Mouse (Mus musculus): ENCODE measurements around the gene Tmem107. TPM values are rescaled to one million over a fixed set of nuclear protein-coding genes. Genes with fewer than 3 reads are reported as not detected.

The Tmem107 gene
- polyA plus RNA-seq, 2 experiments: 12.0 to 21.9 TPM

DNA sequence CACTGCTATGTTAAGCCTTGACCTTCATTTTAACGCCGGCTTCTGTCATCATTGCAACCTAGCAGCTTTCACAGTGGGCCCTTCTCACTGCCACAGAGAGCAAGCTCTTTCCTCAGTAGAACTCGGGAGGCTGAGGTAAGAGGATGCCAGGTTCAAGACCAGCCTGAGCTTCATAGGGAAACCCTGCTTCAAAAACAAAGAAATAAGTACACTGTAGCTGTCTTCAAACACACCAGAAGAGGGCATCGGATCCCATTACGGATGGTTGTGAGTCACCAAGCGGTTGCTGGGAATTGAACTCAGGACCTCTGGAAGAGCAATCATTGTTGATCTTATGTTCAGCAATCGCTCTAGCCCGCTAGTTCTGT, 10.2 kb downstream of the Tmem107 start:
- TF ChIP-seq EP300 (IDR thresholded peaks at IDR 0.05; ENCODE audit: low read depth) (no peak), CTCF (IDR thresholded peaks at IDR 0.05; ENCODE audit: low read depth) (no peak)
- no peak for ATAC-seq (ENCODE audit: insufficient read depth)
- H3K27ac ChIP-seq: no peak overlapping the region
- no peak overlapping the region for H3K4me2 ChIP-seq (ENCODE audit: low read depth)
- no peaks in the 10 kb centered on the region for H3K36me3 ChIP-seq (replicated peaks; ENCODE audit: control insufficient read depth, insufficient read depth, low read depth)
- no peaks in the 10 kb centered on the region for H3K9me3 ChIP-seq (ENCODE audit: control insufficient read depth, low read length)
- no peak overlapping the region for H3K9ac ChIP-seq (replicated peaks)
- DNase-seq (ENCODE audit: low read depth in 3 of 3, low spot score in 3 of 3): no peak
- WGBS (ENCODE audit: insufficient replicate concordance): 71% methylated on average over 8 of the region's 8 CpGs
- no peaks in the 10 kb centered on the region; the same call in 1 of the 2 replicates for H3K27me3 ChIP-seq (ENCODE audit: control insufficient read depth, insufficient read depth, low read length)
- no peak overlapping the region for H3K4me3 ChIP-seq (ENCODE audit: insufficient read depth in 1 of 2, low read depth in 2 of 2, low read length in 2 of 2)
- no peaks in the 10 kb centered on the region for H3K4me1 ChIP-seq (replicated peaks; ENCODE audit: control insufficient read depth in 2 of 2, insufficient read depth in 2 of 2, low read length in 1 of 2)

DNA sequence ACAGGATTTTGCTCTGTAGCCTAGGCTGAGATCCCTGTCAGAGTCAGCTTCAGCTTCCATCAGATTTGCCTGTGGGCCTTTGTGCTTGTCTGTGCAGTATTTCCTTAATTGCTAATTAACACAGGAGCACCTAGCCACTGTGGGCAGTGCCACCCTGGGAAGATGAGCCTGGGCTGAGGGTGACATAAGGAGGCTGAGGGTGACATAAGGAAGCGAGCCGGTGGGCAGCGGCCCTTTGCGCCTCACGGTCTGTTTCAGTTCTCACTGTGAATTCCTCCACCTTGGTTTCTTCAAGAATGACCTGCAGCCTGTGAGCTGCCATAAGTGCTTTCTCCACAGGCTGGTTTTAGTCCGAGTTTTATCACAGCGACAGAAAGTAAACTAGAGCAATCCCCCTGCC, 11.0 kb downstream of the Tmem107 start:
- Histone ChIP-seq H3K36me3 (replicated peaks; ENCODE audit: control insufficient read depth, insufficient read depth, low read depth) (no peaks in the 10 kb centered on the region), H3K4me1 (replicated peaks; ENCODE audit: control insufficient read depth in 2 of 2, insufficient read depth in 2 of 2, low read length in 1 of 2) (no peaks in the 10 kb centered on the region), H3K9me3 (ENCODE audit: control insufficient read depth, low read length) (no peaks in the 10 kb centered on the region), H3K4me2 (ENCODE audit: low read depth) (no peak overlapping the region), H3K27ac (no peak overlapping the region), H3K9ac (replicated peaks) (no peak overlapping the region), H3K4me3 (ENCODE audit: insufficient read depth in 1 of 2, low read depth in 2 of 2, low read length in 2 of 2) (no peak overlapping the region), H3K27me3 (ENCODE audit: control insufficient read depth, insufficient read depth, low read length) (no peaks in the 10 kb centered on the region; the same call in 1 of the 2 replicates)
- no peak for ATAC-seq (ENCODE audit: insufficient read depth)
- DNase-seq (ENCODE audit: low read depth in 3 of 3, low spot score in 3 of 3): no peak
- 75% methylated on average over 7 of the region's 7 CpGs for WGBS (ENCODE audit: insufficient replicate concordance)
- no peak for TF ChIP-seq EP300 (IDR thresholded peaks at IDR 0.05; ENCODE audit: low read depth)
- no peak for TF ChIP-seq CTCF (IDR thresholded peaks at IDR 0.05; ENCODE audit: low read depth)

DNA sequence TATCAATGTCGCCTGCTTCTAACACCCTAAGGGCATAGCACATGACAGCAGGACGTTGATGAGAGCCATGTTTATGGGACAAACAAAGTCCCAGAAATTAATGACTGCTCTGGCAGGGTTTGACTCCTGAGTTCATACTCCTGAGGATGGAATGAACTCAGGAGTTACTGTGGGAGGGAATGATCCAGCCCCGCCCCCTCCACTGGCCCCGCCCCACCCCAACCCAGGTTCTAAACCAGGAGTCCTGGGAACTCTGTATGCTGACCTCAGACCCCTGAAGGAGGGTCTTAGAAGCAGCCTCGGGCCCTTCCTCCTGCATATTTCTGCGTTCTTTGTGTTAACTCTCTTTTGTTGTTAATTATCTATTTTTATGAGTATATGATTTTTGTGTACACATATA, 15.0 kb downstream of the Tmem107 start:
- WGBS (ENCODE audit: insufficient replicate concordance): 74% methylated on average over 6 of the region's 6 CpGs
- Histone ChIP-seq H3K9ac (replicated peaks) (no peak overlapping the region), H3K4me1 (replicated peaks; ENCODE audit: control insufficient read depth in 2 of 2, insufficient read depth in 2 of 2, low read length in 1 of 2) (peaks cover 10 to 14% of the 10 kb centered on the region in 2 experiments), H3K9me3 (ENCODE audit: control insufficient read depth, low read length) (no peaks in the 10 kb centered on the region), H3K4me3 (ENCODE audit: insufficient read depth in 1 of 2, low read depth in 2 of 2, low read length in 2 of 2) (no peak overlapping the region), H3K36me3 (replicated peaks; ENCODE audit: control insufficient read depth, insufficient read depth, low read depth) (peaks cover 10% of the 10 kb centered on the region), H3K27me3 (ENCODE audit: control insufficient read depth, insufficient read depth, low read length) (no peaks in the 10 kb centered on the region; the same call in 1 of the 2 replicates), H3K4me2 (ENCODE audit: low read depth) (no peak overlapping the region), H3K27ac (no peak overlapping the region)
- ATAC-seq (ENCODE audit: insufficient read depth) (no peak), DNase-seq (ENCODE audit: low read depth in 3 of 3, low spot score in 3 of 3) (no peak)
- TF ChIP-seq CTCF (IDR thresholded peaks at IDR 0.05; ENCODE audit: low read depth) (no peak), EP300 (IDR thresholded peaks at IDR 0.05; ENCODE audit: low read depth) (no peak)

DNA sequence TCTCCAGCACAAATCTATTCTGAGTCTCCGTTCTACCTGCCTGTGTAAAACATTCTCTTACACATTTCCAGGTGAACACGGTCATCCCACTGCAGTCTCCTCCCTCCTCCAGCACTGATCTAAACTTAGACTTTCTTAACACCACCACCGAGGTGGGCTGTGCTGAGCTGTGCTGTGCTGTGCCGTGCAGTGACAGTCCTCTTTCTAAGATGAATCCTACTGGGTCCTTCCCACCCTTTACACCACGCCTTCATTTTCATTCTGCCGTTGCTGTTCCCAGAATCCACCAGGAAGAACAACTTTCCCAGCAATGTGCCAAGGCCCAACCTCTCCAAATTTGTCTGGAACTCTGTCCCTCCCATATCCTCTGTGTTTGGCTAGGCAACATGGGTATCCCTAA, 15.8 kb downstream of the Tmem107 start:
- H3K4me2 ChIP-seq (ENCODE audit: low read depth): no peak overlapping the region
- no peaks in the 10 kb centered on the region for H3K9me3 ChIP-seq (ENCODE audit: control insufficient read depth, low read length)
- no peak overlapping the region for H3K4me3 ChIP-seq (ENCODE audit: insufficient read depth in 1 of 2, low read depth in 2 of 2, low read length in 2 of 2)
- H3K4me1 ChIP-seq (replicated peaks; ENCODE audit: control insufficient read depth in 2 of 2, insufficient read depth in 2 of 2, low read length in 1 of 2): peaks cover 10 to 14% of the 10 kb centered on the region in 2 experiments
- TF ChIP-seq CTCF (IDR thresholded peaks at IDR 0.05; ENCODE audit: low read depth) (no peak), EP300 (IDR thresholded peaks at IDR 0.05; ENCODE audit: low read depth) (no peak)
- peaks cover 10% of the 10 kb centered on the region for H3K36me3 ChIP-seq (replicated peaks; ENCODE audit: control insufficient read depth, insufficient read depth, low read depth)
- no peak overlapping the region for H3K27ac ChIP-seq
- no peak for ATAC-seq (ENCODE audit: insufficient read depth)
- no peaks in the 10 kb centered on the region; the same call in 1 of the 2 replicates for H3K27me3 ChIP-seq (ENCODE audit: control insufficient read depth, insufficient read depth, low read length)
- WGBS (ENCODE audit: insufficient replicate concordance): 61% methylated on average over 6 of the region's 6 CpGs
- DNase-seq (ENCODE audit: low read depth in 3 of 3, low spot score in 3 of 3): no peak
- no peak overlapping the region for H3K9ac ChIP-seq (replicated peaks)

DNA sequence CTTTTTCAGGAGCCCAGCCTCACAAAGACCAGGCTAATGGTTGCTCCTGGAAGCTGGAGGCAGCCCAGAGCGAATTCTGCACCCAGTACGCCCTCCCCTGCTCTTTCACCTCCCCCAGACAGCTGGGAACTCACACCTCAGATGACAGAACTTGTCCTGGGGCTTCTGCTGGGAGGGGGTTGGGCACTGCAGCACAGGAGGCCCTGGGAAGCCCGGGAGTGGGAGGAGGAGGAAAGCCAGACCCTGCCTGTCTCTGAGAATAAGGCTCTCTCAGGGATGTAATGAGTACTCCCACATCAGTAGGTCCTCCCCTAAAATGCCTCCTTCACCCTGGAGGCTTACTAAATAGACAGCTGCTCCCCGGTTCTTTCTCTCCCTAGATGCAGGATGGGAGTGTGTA, 16.5 kb downstream of the Tmem107 start:
- no peak for DNase-seq (ENCODE audit: low read depth in 3 of 3, low spot score in 3 of 3)
- TF ChIP-seq CTCF (IDR thresholded peaks at IDR 0.05; ENCODE audit: low read depth) (no peak), EP300 (IDR thresholded peaks at IDR 0.05; ENCODE audit: low read depth) (no peak)
- Histone ChIP-seq H3K27me3 (ENCODE audit: control insufficient read depth, insufficient read depth, low read length) (no peaks in the 10 kb centered on the region; the same call in 1 of the 2 replicates), H3K27ac (no peak overlapping the region), H3K4me1 (replicated peaks; ENCODE audit: control insufficient read depth in 2 of 2, insufficient read depth in 2 of 2, low read length in 1 of 2) (peaks cover 10 to 14% of the 10 kb centered on the region in 2 experiments), H3K4me3 (ENCODE audit: insufficient read depth in 1 of 2, low read depth in 2 of 2, low read length in 2 of 2) (no peak overlapping the region), H3K9me3 (ENCODE audit: control insufficient read depth, low read length) (no peaks in the 10 kb centered on the region), H3K4me2 (ENCODE audit: low read depth) (no peak overlapping the region), H3K9ac (replicated peaks) (no peak overlapping the region), H3K36me3 (replicated peaks; ENCODE audit: control insufficient read depth, insufficient read depth, low read depth) (peaks cover 10% of the 10 kb centered on the region)
- ATAC-seq (ENCODE audit: insufficient read depth): no peak
- WGBS (ENCODE audit: insufficient replicate concordance): 56% methylated on average over 4 of the region's 4 CpGs

All from liver, embryonic 14.5 days (tissue).